Mouse (Mus musculus): Measurements from ENCODE around the gene Enpp5. TPM values are rescaled to one million over a fixed set of nuclear protein-coding genes. Genes with fewer than 3 reads are reported as not detected.

Enpp5 gene
- polyA plus RNA-seq, 1 experiment from 2014 or later = 14.3 TPM

DNA sequence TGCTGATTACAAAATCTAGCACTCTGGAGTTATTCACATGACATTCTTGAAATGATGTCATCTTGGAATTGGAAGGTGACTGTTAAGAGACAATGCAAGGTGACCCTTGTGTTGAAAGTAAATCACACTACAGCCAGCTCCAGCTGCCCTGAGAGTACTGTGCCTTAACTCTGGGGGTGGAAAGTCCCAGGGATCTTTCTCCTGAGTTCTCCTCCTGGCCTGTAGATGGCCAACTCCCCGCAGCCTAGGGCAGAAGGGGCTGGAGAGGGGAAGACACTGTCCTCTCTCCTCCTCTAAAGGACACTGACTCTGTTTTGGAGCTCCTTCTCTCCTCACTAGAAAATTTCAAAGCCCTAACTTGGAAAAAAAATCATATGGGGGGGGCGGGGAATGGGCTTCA lies 12.9 kb downstream of the Enpp5 start:
- Histone ChIP-seq H3K27me3 (0 out of 2 replicates have a peak, but pooled peaks cover 2% of the 10 kb centered on the region), H3K4me1 (replicated peaks) (no peaks in the 10 kb centered on the region), H3K9me3 (no peaks in the 10 kb centered on the region), H3K27ac (no peak overlapping the region), H3K9ac (replicated peaks) (no peak overlapping the region), H3K4me3 (replicated peaks) (no peak overlapping the region), H3K36me3 (no peaks in the 10 kb centered on the region), H3K4me2 (no peak overlapping the region)
- WGBS = 41% methylated on average over 2 of the region's 2 CpGs
- ATAC-seq (ENCODE audit: insufficient number of reproducible peaks, insufficient read depth, low FRiP score, low TSS enrichment, low read depth) = no peak

- no peak for ATAC-seq (ENCODE audit: insufficient number of reproducible peaks, insufficient read depth, low FRiP score, low TSS enrichment, low read depth)
- no peak overlapping the region; the same call in 1 of the 2 replicates for H3K4me2 ChIP-seq
- H3K4me1 ChIP-seq (replicated peaks) = peaks cover 6% of the 10 kb centered on the region
- H3K9me3 ChIP-seq = no peaks in the 10 kb centered on the region
- no peaks in the 10 kb centered on the region for H3K36me3 ChIP-seq
- H3K27ac ChIP-seq = no peak overlapping the region
- no peak overlapping the region for H3K4me3 ChIP-seq (replicated peaks)
- 54% methylated on average over 4 of the region's 4 CpGs for WGBS
- H3K9ac ChIP-seq (replicated peaks) = no peak overlapping the region
- H3K27me3 ChIP-seq = peaks cover 11% of the 10 kb centered on the region; the same call in 1 of the 2 replicates
Measured at GRCm38 (mm10) chr17:44100486-44100885, 21.9 kb downstream of the Enpp5 start.

DNA sequence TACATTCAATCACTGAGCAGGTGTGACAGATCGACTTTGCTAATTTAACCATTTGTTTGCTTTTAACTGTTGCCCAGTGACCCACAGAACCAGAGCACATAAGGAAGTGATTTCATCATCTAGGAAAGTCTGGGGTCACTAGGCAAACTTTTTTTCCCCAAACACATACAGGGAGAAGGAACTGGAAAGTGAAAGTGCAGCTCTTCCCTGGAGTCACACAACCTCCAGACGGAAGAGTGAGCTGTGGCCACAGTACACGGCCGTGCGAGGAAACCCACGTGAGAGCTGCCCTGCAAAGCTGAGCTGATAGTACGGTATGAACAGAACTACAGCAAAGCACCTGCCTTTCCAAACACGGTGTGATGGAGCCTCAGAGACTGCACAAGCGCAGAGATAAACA lies 22.3 kb downstream of the Enpp5 start:
- 68% methylated on average over 9 of the region's 9 CpGs for WGBS
- H3K27ac ChIP-seq = no peak overlapping the region
- no peaks in the 10 kb centered on the region for H3K9me3 ChIP-seq
- H3K27me3 ChIP-seq = peaks cover 11% of the 10 kb centered on the region; the same call in 1 of the 2 replicates
- ATAC-seq (ENCODE audit: insufficient number of reproducible peaks, insufficient read depth, low FRiP score, low TSS enrichment, low read depth) = no peak
- H3K36me3 ChIP-seq = no peaks in the 10 kb centered on the region
- peaks cover 6% of the 10 kb centered on the region for H3K4me1 ChIP-seq (replicated peaks)
- no peak overlapping the region for H3K4me2 ChIP-seq
- no peak overlapping the region for H3K4me3 ChIP-seq (replicated peaks)
- no peak overlapping the region for H3K9ac ChIP-seq (replicated peaks)

DNA sequence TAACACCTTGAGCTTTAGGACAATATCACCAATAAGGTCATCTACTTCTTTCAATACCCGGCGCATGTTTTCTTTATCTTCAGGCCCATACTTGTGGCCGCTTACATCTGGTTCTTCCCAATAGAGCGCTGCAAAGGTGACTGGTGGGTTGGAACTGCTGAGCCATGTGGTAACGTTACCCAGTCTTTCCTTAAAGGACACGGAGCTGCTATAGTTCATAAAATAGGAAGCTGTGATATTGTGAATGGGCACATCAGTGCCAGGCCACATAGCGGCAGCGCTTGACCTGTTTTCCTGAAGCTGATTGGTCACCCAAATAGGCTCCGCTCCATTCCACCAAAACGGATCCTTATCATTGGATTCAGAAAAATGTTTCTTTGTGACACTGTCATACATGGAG lies 23.3 kb downstream of the Enpp5 start:
- ATAC-seq (ENCODE audit: insufficient number of reproducible peaks, insufficient read depth, low FRiP score, low TSS enrichment, low read depth) = no peak
- Histone ChIP-seq H3K4me3 (replicated peaks) (no peak overlapping the region), H3K9ac (replicated peaks) (no peak overlapping the region), H3K36me3 (no peaks in the 10 kb centered on the region), H3K4me1 (replicated peaks) (peaks cover 6% of the 10 kb centered on the region), H3K27me3 (peaks cover 13% of the 10 kb centered on the region; the same call in 1 of the 2 replicates), H3K27ac (no peak overlapping the region), H3K9me3 (no peaks in the 10 kb centered on the region), H3K4me2 (no peak overlapping the region)
- WGBS = 91% methylated on average over 10 of the region's 10 CpGs

DNA sequence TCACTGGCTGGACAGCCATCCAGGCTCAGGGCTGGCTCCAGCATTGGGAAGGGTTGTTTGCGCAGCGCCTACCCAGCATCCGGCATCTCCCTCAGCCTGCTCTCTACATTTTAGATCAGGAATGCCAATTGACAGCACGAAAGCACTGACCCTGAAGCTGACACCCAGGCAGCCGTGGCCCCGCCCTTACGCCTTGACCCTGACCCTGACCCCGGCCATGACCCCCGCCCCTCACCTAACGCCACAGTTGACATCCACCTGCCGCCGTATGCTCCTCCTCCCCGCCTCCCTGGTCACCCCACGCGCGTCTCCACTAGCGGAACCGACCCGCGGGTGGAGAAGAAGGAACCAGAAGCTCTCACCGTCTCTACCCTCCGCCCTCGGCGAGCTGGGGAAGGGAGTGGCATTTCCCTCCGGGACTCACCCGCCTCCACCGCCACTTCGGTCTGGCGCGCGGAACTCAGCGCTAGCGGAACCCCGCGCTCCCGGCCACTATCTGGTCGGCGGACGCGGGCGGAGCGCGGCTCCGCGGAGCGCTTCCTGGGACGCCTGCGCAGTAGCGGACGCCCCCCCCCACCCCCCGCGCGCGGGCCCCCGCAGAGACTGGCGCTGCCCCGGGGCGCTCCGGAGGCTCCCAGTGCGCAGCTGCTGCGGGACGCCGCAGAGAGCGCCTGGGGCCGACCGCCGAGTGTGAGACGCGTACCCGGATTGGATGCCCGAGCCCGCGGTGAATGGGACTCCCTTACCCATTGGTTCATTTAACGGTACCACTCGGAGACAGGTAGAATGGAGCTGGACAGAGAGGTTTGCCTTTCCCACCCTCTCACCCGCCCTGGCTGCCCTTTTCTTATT lies 26.9 kb downstream of the Enpp5 start, which contains the start of gene Enpp4:
TSS of gene Enpp4 (minus strand) at position 523 of the 852 bp plus-strand sequence.
- Histone ChIP-seq H3K4me1 (replicated peaks) (peaks cover 6% of the 10 kb centered on the region), H3K9me3 (no peaks in the 10 kb centered on the region), H3K4me2 (peak within 1 kb of the TSS; percentile 98), H3K27me3 (peaks cover 14% of the 10 kb centered on the region; the same call in 1 of the 2 replicates), H3K9ac (replicated peaks) (peak within 1 kb of the TSS; percentile 68), H3K27ac (no peak within 1 kb of the TSS), H3K4me3 (replicated peaks) (peak within 1 kb of the TSS; percentile 68), H3K36me3 (no peaks in the 10 kb centered on the region)
- WGBS = under 1% methylated on average over 75 of the region's 76 CpGs
- ATAC-seq (ENCODE audit: insufficient number of reproducible peaks, insufficient read depth, low FRiP score, low TSS enrichment, low read depth) = peak; percentile 95

GRCm38 (mm10) chr17:44108331-44108730 lies 29.7 kb downstream of the Enpp5 start:
- Histone ChIP-seq H3K9me3 (no peaks in the 10 kb centered on the region), H3K4me2 (no peak overlapping the region), H3K27ac (no peak overlapping the region), H3K4me1 (replicated peaks) (peaks cover 6% of the 10 kb centered on the region), H3K36me3 (no peaks in the 10 kb centered on the region), H3K9ac (replicated peaks) (no peak overlapping the region), H3K4me3 (replicated peaks) (no peak overlapping the region), H3K27me3 (peaks cover 14% of the 10 kb centered on the region; the same call in 1 of the 2 replicates)
- 77% methylated on average over 3 of the region's 3 CpGs for WGBS
- ATAC-seq (ENCODE audit: insufficient number of reproducible peaks, insufficient read depth, low FRiP score, low TSS enrichment, low read depth) = no peak

DNA sequence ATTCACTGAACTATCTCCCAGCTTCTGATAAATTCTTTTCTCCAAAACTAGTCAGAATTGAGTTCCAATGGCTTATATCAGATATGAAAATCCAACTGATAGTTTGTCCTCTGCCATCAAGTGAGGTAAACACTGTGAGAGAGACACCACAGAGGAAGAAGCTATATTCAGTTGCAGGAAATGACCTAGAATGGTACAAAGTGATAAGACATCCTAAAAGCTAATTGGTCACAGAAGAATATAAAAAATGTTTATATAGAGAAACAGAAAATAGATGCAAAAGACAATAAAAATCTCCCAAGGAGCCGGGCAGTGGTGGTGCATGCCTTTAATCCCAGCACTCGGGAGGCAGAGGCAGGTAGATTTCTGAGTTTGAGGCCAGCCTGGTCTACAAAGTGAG lies 38.0 kb downstream of the Enpp5 start:
- 84% methylated on average over 2 of the region's 2 CpGs for WGBS
- Histone ChIP-seq H3K27ac (no peak overlapping the region), H3K9me3 (no peaks in the 10 kb centered on the region), H3K27me3 (no peaks in the 10 kb centered on the region), H3K4me2 (no peak overlapping the region), H3K4me1 (replicated peaks) (0 out of 2 replicates have a peak, but pooled peaks cover 6% of the 10 kb centered on the region), H3K9ac (replicated peaks) (no peak overlapping the region), H3K36me3 (no peaks in the 10 kb centered on the region), H3K4me3 (replicated peaks) (no peak overlapping the region)
- ATAC-seq (ENCODE audit: insufficient number of reproducible peaks, insufficient read depth, low FRiP score, low TSS enrichment, low read depth) = no peak

DNA sequence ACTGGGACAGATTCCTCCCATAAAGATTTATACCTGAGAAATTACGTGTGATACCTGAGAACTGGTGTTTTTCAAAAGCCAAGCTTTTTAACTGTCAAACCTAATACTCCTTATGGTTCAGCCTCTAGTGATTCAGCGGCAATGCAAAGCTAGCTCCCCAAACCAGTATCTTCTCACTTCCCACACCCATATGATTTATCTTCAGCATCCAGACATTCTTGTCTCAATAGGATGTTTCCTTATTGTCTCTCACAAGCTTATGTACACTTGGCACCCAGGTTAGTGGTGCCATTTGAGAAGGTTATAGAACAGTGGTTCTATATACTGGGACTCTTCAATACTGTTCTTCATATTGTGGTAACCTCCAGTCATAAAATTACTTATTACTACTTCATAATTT lies 39.1 kb downstream of the Enpp5 start:
- WGBS = 73% methylated on average over 2 of the region's 2 CpGs
- ATAC-seq (ENCODE audit: insufficient number of reproducible peaks, insufficient read depth, low FRiP score, low TSS enrichment, low read depth) = no peak

GRCm38 (mm10) chr17:44118231-44118630 lies 39.6 kb downstream of the Enpp5 start:
- no peak for ATAC-seq (ENCODE audit: insufficient number of reproducible peaks, insufficient read depth, low FRiP score, low TSS enrichment, low read depth)
- no peaks in the 10 kb centered on the region for H3K36me3 ChIP-seq
- peaks cover 13% of the 10 kb centered on the region for H3K4me1 ChIP-seq (replicated peaks)
- no peak overlapping the region for H3K4me3 ChIP-seq (replicated peaks)
- no peak overlapping the region for H3K4me2 ChIP-seq
- H3K27me3 ChIP-seq = no peaks in the 10 kb centered on the region
- H3K9ac ChIP-seq (replicated peaks) = no peak overlapping the region
- no peaks in the 10 kb centered on the region for H3K9me3 ChIP-seq
- WGBS = 87% methylated on average over 4 of the region's 4 CpGs
- H3K27ac ChIP-seq = no peak overlapping the region

More for the DNA sequence above, 39.1 kb downstream of the Enpp5 start:
- Histone ChIP-seq H3K36me3 (no peaks in the 10 kb centered on the region), H3K27me3 (no peaks in the 10 kb centered on the region), H3K9ac (replicated peaks) (no peak overlapping the region), H3K9me3 (no peaks in the 10 kb centered on the region), H3K27ac (no peak overlapping the region), H3K4me3 (replicated peaks) (no peak overlapping the region), H3K4me2 (no peak overlapping the region), H3K4me1 (replicated peaks) (peaks cover 13% of the 10 kb centered on the region)

DNA sequence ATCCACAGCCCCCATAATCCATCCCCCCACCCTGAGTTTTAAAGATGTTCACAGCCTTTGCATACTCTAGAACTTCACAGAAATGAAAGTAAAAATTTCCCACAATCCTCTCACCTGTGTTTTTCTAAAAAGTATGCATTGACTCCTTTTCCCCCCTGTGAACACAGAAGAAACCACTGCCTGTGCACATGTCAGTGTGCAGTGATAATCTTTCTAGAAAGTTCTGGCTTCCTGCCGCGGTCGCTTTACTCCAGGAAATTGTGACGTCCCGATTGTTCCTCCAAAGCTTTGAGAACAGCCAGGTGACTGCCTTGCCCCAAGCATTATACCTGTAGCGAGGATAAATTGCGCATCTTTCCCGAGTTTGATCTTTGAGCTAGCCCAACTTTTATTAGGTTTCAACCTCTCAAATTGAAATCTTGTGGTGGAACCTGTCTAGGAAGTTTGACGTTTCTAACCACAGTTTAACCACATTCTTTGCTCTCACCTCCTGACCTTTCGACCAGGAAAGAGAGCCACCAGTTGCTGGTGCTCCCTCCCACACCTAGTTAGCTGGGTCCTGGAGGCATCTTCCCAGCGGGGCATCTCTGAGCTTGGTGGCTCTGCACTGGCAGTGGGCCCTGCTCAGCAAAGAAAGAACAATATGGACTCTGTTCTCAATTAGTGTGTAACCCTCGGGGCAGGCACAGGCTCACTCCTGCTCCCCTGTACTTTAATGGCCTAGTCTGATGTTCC lies 42.9 kb downstream of the Enpp5 start:
- H3K9me3 ChIP-seq = no peaks in the 10 kb centered on the region
- ATAC-seq (ENCODE audit: insufficient number of reproducible peaks, insufficient read depth, low FRiP score, low TSS enrichment, low read depth) = no peak
- no peaks in the 10 kb centered on the region for H3K27me3 ChIP-seq
- H3K36me3 ChIP-seq = no peaks in the 10 kb centered on the region
- H3K4me2 ChIP-seq = no peak overlapping the region
- WGBS = 46% methylated on average over 12 of the region's 12 CpGs
- H3K27ac ChIP-seq = no peak overlapping the region; the same call in 1 of the 2 replicates
- H3K4me1 ChIP-seq (replicated peaks) = peaks cover 13% of the 10 kb centered on the region
- H3K9ac ChIP-seq (replicated peaks) = no peak overlapping the region; the same call in 1 of the 2 replicates
- no peak overlapping the region for H3K4me3 ChIP-seq (replicated peaks)

- Histone ChIP-seq H3K27me3 (0 out of 2 replicates have a peak, but pooled peaks cover 3% of the 10 kb centered on the region), H3K4me1 (replicated peaks) (no peaks in the 10 kb centered on the region), H3K36me3 (no peaks in the 10 kb centered on the region), H3K9me3 (0 out of 2 replicates have a peak, but pooled peaks cover 5% of the 10 kb centered on the region), H3K9ac (replicated peaks) (no peak overlapping the region), H3K4me3 (replicated peaks) (no peak overlapping the region), H3K4me2 (no peak overlapping the region), H3K27ac (no peak overlapping the region)
- no peak for ATAC-seq (ENCODE audit: insufficient number of reproducible peaks, insufficient read depth, low FRiP score, low TSS enrichment, low read depth)
- WGBS = 91% methylated on average over 13 of the region's 13 CpGs
Measured at GRCm38 (mm10) chr17:44129092-44129750, 50.6 kb downstream of the Enpp5 start.

Data from limb, embryonic 12.5 days (tissue).